Mouse (Mus musculus): ENCODE results near the gene Gfer. TPM values are rescaled to one million over a fixed set of nuclear protein-coding genes. Genes with fewer than 3 reads are reported as not detected.
A peak's percentile ranks its signal among the peaks of the same experiment; 100 is the strongest.

Gene Gfer
- polyA plus RNA-seq, 1 experiment, result not detected

DNA sequence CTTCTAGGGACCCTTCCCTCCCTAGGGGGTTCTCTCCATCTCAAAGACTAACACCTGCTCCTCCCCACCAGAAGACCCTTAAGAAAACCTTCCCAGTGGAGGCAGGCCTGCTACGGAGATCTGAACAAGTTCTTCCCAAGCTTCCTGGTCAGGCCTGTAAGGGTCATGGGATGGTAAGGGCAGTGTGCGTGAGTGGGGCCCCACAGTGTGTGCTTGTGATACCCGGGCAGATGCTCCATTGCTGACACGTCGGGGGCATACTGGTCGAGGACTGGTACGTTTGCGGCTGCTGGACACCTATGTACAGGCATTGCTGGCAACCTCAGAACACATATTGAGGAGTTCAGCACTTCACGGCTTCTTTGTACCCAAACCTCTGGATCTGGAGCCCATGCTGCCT lies 2.8 kb upstream of the Gfer start:
- Histone ChIP-seq H3K4me3 (ENCODE audit: insufficient read depth, low read depth, low read length) (no peak overlapping the region), H3K27ac (ENCODE audit: insufficient read depth, low read depth, low read length) (no peak overlapping the region), H3K4me1 (ENCODE audit: control insufficient read depth, insufficient read depth, low read length) (peaks cover 6% of the 10 kb centered on the region)
- 72% methylated on average over 9 of the region's 9 CpGs for WGBS
- TF ChIP-seq CTCF (IDR thresholded peaks at IDR 0.05; ENCODE audit: insufficient read depth, low read depth, low read length) (no peak), POLR2A (IDR thresholded peaks at IDR 0.05; ENCODE audit: insufficient read depth, low read depth, low read length) (no peak)

DNA sequence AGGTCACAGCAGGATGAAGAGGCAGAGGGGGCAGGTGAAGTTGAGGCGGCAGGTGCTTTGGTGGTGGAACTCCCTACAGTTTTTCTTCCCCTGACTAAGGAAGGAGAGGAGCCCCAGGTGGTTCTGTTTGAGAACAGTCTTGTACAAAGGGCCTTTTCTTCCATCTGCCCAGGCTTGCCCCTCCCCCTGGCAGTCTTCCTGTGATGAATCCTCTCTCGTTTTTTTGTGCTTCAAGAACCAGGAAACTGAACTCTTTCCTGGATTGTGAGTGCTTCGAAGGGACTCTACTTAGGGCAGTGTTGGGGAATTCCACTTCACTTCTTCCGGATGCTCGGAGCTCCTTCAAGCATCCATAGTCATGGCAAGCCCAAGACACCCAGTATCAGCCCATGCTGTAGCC lies 2.0 kb upstream of the Gfer start:
- no peak for TF ChIP-seq CTCF (IDR thresholded peaks at IDR 0.05; ENCODE audit: insufficient read depth, low read depth, low read length)
- no peak for TF ChIP-seq POLR2A (IDR thresholded peaks at IDR 0.05; ENCODE audit: insufficient read depth, low read depth, low read length)
- Histone ChIP-seq H3K27ac (ENCODE audit: insufficient read depth, low read depth, low read length) (no peak overlapping the region), H3K4me3 (ENCODE audit: insufficient read depth, low read depth, low read length) (no peak overlapping the region), H3K4me1 (ENCODE audit: control insufficient read depth, insufficient read depth, low read length) (peaks cover 6% of the 10 kb centered on the region)
- WGBS, result 14% methylated on average over 5 of the region's 5 CpGs

DNA sequence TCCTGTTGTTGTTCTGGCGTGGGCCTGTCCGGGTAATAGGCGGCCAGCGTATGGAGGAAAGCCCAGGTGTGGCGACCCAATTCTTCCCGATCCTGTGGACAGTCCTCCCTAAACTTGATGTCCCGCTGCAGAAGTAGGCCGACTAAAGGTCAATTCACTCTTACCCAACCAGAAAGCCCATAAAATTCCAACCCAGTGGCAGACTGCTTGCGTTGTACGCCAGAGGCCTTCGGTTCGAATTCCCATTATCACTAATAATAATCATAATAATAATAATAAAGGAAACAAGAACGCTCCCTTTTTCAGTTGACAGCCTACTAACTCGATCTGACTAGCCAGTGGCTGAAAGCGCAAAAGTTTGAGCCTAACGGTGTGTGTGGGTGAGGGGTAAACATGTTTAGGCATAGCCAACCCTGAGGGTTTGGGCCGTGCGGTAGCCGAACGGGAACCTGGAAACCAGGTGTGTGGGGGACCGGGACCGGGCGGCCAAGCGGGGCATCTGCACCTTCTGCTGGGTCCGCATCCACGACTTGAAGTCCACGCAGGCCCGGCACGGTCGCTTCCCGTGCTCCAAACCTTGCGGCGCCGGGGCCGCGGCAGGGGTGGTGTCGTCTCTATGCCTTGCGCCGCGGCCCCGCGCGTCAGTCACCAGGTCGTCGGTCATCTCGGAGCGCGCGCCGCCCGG lies 488 bp downstream of the Gfer start:
- 8% methylated on average over 51 of the region's 51 CpGs for WGBS
- TF ChIP-seq POLR2A (IDR thresholded peaks at IDR 0.05; ENCODE audit: insufficient read depth, low read depth, low read length) (no peak), CTCF (IDR thresholded peaks at IDR 0.05; ENCODE audit: insufficient read depth, low read depth, low read length) (no peak)

DNA sequence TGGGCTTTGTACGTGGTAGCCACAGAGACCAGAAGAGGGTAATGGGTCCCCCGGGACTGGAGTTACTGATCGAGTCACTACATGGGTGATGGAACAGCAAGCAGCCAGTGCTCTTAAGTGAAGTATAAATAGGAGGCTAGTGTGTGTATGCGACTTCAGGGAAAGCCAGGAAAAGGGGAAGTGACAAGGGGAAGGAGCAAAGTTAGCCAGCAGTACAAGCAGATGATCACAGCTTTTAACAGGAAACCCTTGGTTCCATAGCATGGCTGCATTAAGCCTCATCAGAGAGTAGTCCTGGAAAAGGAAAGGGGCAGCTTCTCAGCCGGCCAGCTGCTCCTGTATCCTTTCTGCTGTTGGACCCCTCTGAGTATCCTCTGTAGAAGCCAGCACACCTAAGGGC lies 3.6 kb downstream of the Gfer start:
- Histone ChIP-seq H3K27ac (ENCODE audit: insufficient read depth, low read depth, low read length) (no peak overlapping the region), H3K4me1 (ENCODE audit: control insufficient read depth, insufficient read depth, low read length) (peaks cover 16% of the 10 kb centered on the region), H3K4me3 (ENCODE audit: insufficient read depth, low read depth, low read length) (no peak overlapping the region)
- TF ChIP-seq POLR2A (IDR thresholded peaks at IDR 0.05; ENCODE audit: insufficient read depth, low read depth, low read length), result no peak
- no peak for TF ChIP-seq CTCF (IDR thresholded peaks at IDR 0.05; ENCODE audit: insufficient read depth, low read depth, low read length)
- WGBS, result 88% methylated on average over 5 of the region's 5 CpGs

More for the DNA sequence above, 488 bp downstream of the Gfer start:
- Histone ChIP-seq H3K4me1 (ENCODE audit: control insufficient read depth, insufficient read depth, low read length) (peaks cover 6% of the 10 kb centered on the region), H3K4me3 (ENCODE audit: insufficient read depth, low read depth, low read length) (peak overlapping the region; percentile 91), H3K27ac (ENCODE audit: insufficient read depth, low read depth, low read length) (no peak overlapping the region)

DNA sequence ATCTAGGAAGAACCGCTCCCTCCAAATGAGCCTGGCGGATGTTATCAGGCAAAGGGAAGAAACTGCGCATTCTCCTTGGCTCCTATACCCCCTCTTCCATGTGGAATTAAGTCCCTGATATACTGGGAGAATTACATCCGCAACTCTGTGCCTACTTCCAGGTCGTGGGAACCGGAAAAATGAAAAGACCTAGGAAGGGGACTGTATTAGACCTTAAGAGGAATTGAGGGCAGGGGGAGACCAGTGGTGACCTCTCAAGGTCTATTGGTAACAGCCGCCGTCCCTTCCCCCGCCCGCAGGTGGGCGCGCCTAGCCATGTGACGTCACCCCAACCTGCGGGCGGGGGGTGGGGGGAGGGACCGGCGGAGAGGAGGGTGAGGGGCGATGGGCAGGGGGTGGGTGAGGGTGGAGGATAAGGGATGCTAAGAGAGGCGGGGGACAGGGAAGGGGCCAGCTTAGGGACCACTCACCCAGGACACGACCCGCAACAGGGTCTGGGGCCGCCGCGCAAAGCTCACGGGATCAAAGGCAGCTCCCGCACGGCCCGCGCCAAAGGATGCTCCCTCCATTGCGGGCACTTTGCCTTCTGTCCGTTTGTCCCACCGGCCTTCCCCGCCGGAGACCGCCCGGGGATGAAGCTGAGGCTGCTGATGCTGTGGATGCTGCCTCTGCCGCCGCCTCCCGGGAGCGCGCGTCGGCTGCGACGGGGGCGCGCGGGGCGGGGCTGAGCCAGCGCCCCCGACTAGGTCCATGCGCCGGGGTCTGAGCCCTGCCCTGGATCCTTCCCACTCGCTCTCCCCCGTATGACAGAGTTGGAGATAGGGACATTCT lies 6.5 kb downstream of the Gfer start, which contains the start of gene Syngr3:
Gene Syngr3, minus strand, starts transcription at position 705 of the 831 bp plus-strand sequence.
- TF ChIP-seq POLR2A (IDR thresholded peaks at IDR 0.05; ENCODE audit: insufficient read depth, low read depth, low read length) (peak; percentile 87), CTCF (IDR thresholded peaks at IDR 0.05; ENCODE audit: insufficient read depth, low read depth, low read length) (no peak)
- Histone ChIP-seq H3K4me1 (ENCODE audit: control insufficient read depth, insufficient read depth, low read length) (peaks cover 25% of the 10 kb centered on the region), H3K4me3 (ENCODE audit: insufficient read depth, low read depth, low read length) (peak within 1 kb of the TSS; percentile 99), H3K27ac (ENCODE audit: insufficient read depth, low read depth, low read length) (peak within 1 kb of the TSS; percentile 93)
- WGBS, result under 1% methylated on average over 55 of the region's 55 CpGs

DNA sequence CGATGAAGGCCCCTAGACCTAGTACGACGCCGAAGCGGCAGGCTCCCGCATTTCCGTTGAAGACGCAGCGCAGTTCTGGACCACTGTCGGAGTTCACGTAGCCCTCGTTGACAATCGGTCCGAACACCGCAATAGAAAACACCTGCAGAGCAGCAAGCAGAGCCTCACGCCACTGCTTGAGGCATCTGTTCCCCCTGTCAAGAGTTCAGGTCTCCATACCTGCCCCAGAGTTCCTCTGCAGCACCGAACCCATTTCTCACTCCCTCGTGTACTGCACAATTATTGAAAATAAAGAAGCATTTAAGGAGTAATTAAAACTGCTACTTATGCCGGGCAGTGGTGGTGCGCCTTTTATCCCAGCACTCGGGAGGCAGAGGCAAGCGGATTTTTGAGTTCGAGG lies 8.4 kb downstream of the Gfer start:
- 25% methylated on average over 23 of the region's 23 CpGs for WGBS
- peak overlapping the region; percentile 40 for H3K4me3 ChIP-seq (ENCODE audit: insufficient read depth, low read depth, low read length)
- H3K4me1 ChIP-seq (ENCODE audit: control insufficient read depth, insufficient read depth, low read length), result peaks cover 25% of the 10 kb centered on the region
- H3K27ac ChIP-seq (ENCODE audit: insufficient read depth, low read depth, low read length), result no peak overlapping the region
- TF ChIP-seq CTCF (IDR thresholded peaks at IDR 0.05; ENCODE audit: insufficient read depth, low read depth, low read length), result no peak
- no peak for TF ChIP-seq POLR2A (IDR thresholded peaks at IDR 0.05; ENCODE audit: insufficient read depth, low read depth, low read length)

DNA sequence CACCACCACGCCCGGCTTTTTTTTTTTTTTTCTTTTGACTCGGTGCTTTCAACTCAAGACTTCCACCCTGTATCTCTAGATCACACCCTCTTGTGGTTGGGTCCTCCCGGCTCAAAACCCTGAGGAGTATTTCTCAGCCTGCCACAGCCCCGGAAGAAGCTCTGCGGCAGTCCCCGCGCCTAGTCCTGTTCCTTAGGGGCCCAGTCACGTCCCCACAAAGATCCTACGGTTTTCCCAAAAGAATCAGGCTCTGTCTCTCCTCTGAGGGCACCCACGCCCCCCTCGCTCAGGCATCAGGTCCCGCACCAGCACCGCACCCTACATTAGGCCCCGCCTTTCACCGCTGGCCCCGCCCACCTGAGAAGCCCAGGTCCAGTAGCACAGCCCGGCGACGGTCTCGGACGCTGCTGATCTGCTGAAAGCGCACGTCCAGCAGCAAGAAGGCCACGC lies 8.8 kb downstream of the Gfer start:
- Histone ChIP-seq H3K4me1 (ENCODE audit: control insufficient read depth, insufficient read depth, low read length) (peaks cover 25% of the 10 kb centered on the region), H3K27ac (ENCODE audit: insufficient read depth, low read depth, low read length) (no peak overlapping the region), H3K4me3 (ENCODE audit: insufficient read depth, low read depth, low read length) (peak overlapping the region; percentile 40)
- 11% methylated on average over 25 of the region's 25 CpGs for WGBS
- TF ChIP-seq CTCF (IDR thresholded peaks at IDR 0.05; ENCODE audit: insufficient read depth, low read depth, low read length) (no peak), POLR2A (IDR thresholded peaks at IDR 0.05; ENCODE audit: insufficient read depth, low read depth, low read length) (no peak)

DNA sequence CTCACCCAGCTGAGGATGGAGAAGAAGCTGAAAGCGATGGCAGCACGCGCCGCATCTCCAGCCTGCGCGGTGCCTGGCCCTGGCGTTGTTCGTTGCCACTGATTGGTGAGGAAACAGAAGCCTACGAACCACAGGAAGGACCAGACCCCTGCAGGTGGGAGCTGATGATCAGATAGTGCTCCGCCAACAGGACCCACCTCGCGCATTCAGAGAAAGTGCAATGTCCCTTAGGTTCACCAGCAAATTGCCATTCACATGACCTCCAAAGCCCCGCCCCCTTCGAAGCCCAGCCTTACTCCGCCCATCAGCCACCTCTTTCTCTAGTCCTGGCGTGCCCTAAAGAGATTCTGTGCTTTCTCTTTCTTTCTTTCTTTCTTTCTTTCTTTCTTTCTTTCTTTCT lies 9.4 kb downstream of the Gfer start:
- Histone ChIP-seq H3K4me3 (ENCODE audit: insufficient read depth, low read depth, low read length) (no peak overlapping the region), H3K27ac (ENCODE audit: insufficient read depth, low read depth, low read length) (no peak overlapping the region), H3K4me1 (ENCODE audit: control insufficient read depth, insufficient read depth, low read length) (peaks cover 25% of the 10 kb centered on the region)
- 54% methylated on average over 16 of the region's 16 CpGs for WGBS
- TF ChIP-seq CTCF (IDR thresholded peaks at IDR 0.05; ENCODE audit: insufficient read depth, low read depth, low read length), result no peak
- TF ChIP-seq POLR2A (IDR thresholded peaks at IDR 0.05; ENCODE audit: insufficient read depth, low read depth, low read length), result no peak

DNA sequence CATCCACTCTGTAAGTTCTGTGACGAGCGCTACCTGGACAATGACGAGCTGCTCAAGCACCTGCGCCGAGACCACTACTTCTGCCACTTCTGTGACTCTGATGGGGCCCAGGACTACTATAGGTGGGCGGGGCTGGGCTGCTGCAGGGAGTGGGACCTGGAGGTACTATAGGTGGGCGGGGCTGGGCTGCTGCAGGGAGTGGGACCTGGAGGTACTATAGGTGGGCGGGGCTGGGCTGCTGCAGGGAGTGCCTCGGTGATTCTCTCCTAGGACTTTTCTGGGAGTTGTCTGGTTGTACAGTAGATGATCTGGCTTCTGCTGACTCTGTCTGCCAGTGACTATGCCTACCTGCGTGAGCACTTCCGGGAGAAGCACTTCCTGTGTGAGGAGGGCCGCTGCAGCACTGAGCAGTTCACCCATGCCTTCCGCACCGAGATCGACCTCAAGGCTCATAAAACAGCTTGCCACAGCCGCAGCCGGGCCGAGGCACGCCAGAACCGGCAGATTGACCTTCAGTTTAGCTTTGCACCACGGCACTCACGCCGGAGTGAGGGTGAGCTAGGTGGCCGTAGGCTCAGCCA lies 18.4 kb downstream of the Gfer start:
- no peak overlapping the region for H3K4me3 ChIP-seq (ENCODE audit: insufficient read depth, low read depth, low read length)
- 93% methylated on average over 24 of the region's 24 CpGs for WGBS
- TF ChIP-seq POLR2A (IDR thresholded peaks at IDR 0.05; ENCODE audit: insufficient read depth, low read depth, low read length) (no peak), CTCF (IDR thresholded peaks at IDR 0.05; ENCODE audit: insufficient read depth, low read depth, low read length) (no peak)

More for the DNA sequence above, 18.4 kb downstream of the Gfer start:
- peaks cover 15% of the 10 kb centered on the region for H3K4me1 ChIP-seq (ENCODE audit: control insufficient read depth, insufficient read depth, low read length)
- H3K27ac ChIP-seq (ENCODE audit: insufficient read depth, low read depth, low read length), result no peak overlapping the region

Measured in olfactory bulb, adult 2 months (tissue).